Mouse (Mus musculus): ENCODE measurements around the gene Camk2b.

Camk2b gene

GRCm38 (mm10) chr11:6050066-6050560, 16.0 kb downstream of the Camk2b start:
- no peak for DNase-seq (ENCODE audit: low read depth)

GRCm38 (mm10) chr11:6048208-6048607, 18.0 kb downstream of the Camk2b start:
- DNase-seq (ENCODE audit: low read depth): no peak

- no peak for DNase-seq (ENCODE audit: low read depth)
These were observed 27.2 kb downstream of the Camk2b start for GRCm38 (mm10) chr11:6038929-6039328.

GRCm38 (mm10) chr11:6037686-6038085, 28.5 kb downstream of the Camk2b start:
- no peak for DNase-seq (ENCODE audit: low read depth)

- DNase-seq (ENCODE audit: low read depth): no peak
These were observed 29.0 kb downstream of the Camk2b start for GRCm38 (mm10) chr11:6037198-6037597.

- DNase-seq (ENCODE audit: low read depth): no peak
These were observed 29.7 kb downstream of the Camk2b start for GRCm38 (mm10) chr11:6036477-6036876.

GRCm38 (mm10) chr11:6035521-6035920, 30.6 kb downstream of the Camk2b start:
- peak; percentile 53 for DNase-seq (ENCODE audit: low read depth)

- no peak for DNase-seq (ENCODE audit: low read depth)
These were observed 31.4 kb downstream of the Camk2b start for GRCm38 (mm10) chr11:6034740-6035139.

GRCm38 (mm10) chr11:6033801-6034200, 32.4 kb downstream of the Camk2b start:
- no peak for DNase-seq (ENCODE audit: low read depth)

GRCm38 (mm10) chr11:6033147-6033546, 33.0 kb downstream of the Camk2b start:
- DNase-seq (ENCODE audit: low read depth): peak; percentile 84

- DNase-seq (ENCODE audit: low read depth): peak; percentile 96
These were observed 35.5 kb downstream of the Camk2b start for GRCm38 (mm10) chr11:6030650-6031049.

- DNase-seq (ENCODE audit: low read depth): no peak
These were observed 36.4 kb downstream of the Camk2b start for GRCm38 (mm10) chr11:6029790-6030189.

GRCm38 (mm10) chr11:6028911-6029310, 37.3 kb downstream of the Camk2b start:
- no peak for DNase-seq (ENCODE audit: low read depth)

- DNase-seq (ENCODE audit: low read depth): peak; percentile 67
These were observed 39.8 kb downstream of the Camk2b start for GRCm38 (mm10) chr11:6026361-6026760.

GRCm38 (mm10) chr11:6024923-6025652, 41.1 kb downstream of the Camk2b start:
- DNase-seq (ENCODE audit: low read depth): no peak

- DNase-seq (ENCODE audit: low read depth): no peak
These were observed 45.0 kb downstream of the Camk2b start for GRCm38 (mm10) chr11:6020897-6021839.

GRCm38 (mm10) chr11:6020360-6020759, 45.8 kb downstream of the Camk2b start:
- no peak for DNase-seq (ENCODE audit: low read depth)

GRCm38 (mm10) chr11:6018218-6019010, 47.7 kb downstream of the Camk2b start:
- no peak for DNase-seq (ENCODE audit: low read depth)

GRCm38 (mm10) chr11:6017484-6018140, 48.5 kb downstream of the Camk2b start:
- DNase-seq (ENCODE audit: low read depth): no peak

- no peak for DNase-seq (ENCODE audit: low read depth)
These were observed 49.3 kb downstream of the Camk2b start for GRCm38 (mm10) chr11:6016797-6017395.

- peak; percentile 82 for DNase-seq (ENCODE audit: low read depth)
These were observed 49.8 kb downstream of the Camk2b start for GRCm38 (mm10) chr11:6016368-6016767.
